Mouse (Mus musculus) embryonic fibroblast, embryonic 13.5 days (primary cell): ENCODE measurements around the gene Tas2r144. TPM values are rescaled to one million over a fixed set of nuclear protein-coding genes. Genes with fewer than 3 reads are reported as not detected.

Experiments used
- H3K27ac ChIP-seq: 2 replicates; pipeline ENCODE4 v1.5.1; 2012; ENCODE audit warnings: low read length, control low read depth, inconsistent platforms; ENCODE audit not compliant: insufficient read depth
- H3K4me1 ChIP-seq: 2 replicates; pipeline ENCODE4 v1.6.1; 2011; ENCODE audit warnings: low read length; ENCODE audit not compliant: control insufficient read depth, insufficient read depth
- H3K4me3 ChIP-seq: 2 replicates; pipeline ENCODE4 v1.5.1; 2011; ENCODE audit warnings: mild to moderate bottlenecking, control low read depth, low read length; ENCODE audit not compliant: insufficient read depth
- CTCF ChIP-seq: IDR thresholded peaks from 2 replicates; pipeline ENCODE4 v1.5.1; 2011; ENCODE audit warnings: mild to moderate bottlenecking, control low read depth, low read length, moderate library complexity, borderline replicate concordance; ENCODE audit not compliant: insufficient read depth
- POLR2A ChIP-seq: IDR thresholded peaks from 2 replicates; pipeline ENCODE4 v1.6.1; 2011; ENCODE audit warnings: low read depth, mild to moderate bottlenecking, control low read depth, low read length, moderate library complexity
- polyA plus RNA-seq: library from polyadenylated mRNA; stranded (reverse); fragments of >200 nt; gene quantifications from 2 replicates; pipeline ENCODE4 v1.2.4, GENCODE M21; 2011; ENCODE audit warnings: low read depth; ENCODE audit not compliant: missing spikeins, insufficient read length

Gene Tas2r144
- polyA plus RNA-seq, 1 experiment: not detected

DNA sequence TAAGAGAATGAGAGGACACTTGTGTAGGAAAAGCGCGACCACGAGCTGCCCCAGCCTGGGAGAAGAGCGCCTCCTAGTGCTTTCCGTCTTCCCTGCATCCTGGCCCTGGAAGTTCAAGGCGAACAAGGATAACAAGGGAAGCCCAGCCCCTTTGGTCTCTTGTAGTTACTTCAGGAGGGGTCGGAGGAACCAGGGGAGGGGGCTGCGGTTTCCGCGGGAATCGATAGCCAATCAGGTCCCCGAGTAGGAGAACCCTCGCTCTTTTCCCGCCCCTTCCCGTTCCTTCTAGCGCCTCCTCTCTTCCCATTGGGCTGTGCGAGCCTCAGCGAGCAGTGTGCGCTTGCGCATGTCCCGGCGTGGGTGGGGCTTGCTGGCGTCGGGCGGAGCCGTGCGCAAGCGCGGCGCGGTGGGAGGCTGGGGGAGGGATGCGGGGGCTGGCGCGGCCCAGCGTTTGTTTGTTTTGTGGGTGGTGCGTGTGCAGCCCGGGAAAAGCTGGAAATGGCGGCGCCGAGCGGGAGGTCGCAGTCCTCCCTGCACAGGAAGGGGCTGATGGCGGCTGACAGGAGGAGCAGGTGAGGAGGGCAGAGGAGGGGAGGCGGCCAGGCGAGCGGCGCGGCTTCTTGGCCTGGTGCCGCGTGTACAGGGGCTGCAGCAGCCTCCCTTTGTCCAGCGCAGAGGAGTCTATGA, 49.6 kb downstream of the Tas2r144 start, which contains the start of gene Casp2:
Gene Casp2 (plus strand): TSS at position 360 of the 687 bp plus-strand sequence.
- no peaks in the 10 kb centered on the region for H3K4me1 ChIP-seq
- peak within 1 kb of the TSS; percentile 86 for H3K4me3 ChIP-seq
- H3K27ac ChIP-seq: peak within 1 kb of the TSS; percentile 28
- TF ChIP-seq CTCF: peak; percentile 89
- peak; percentile 71 for TF ChIP-seq POLR2A

Other genes starting within 250 kb of the Tas2r144 start
- gene Sval3, start 247.2 kb upstream of the Tas2r144 start, polyA plus RNA-seq: not detected in 2 replicates
- not detected in 2 replicates for gene Sva, start 176.9 kb upstream of the Tas2r144 start, polyA plus RNA-seq
- not detected in 2 replicates for gene Tas2r139, start 74.4 kb upstream of the Tas2r144 start, polyA plus RNA-seq
- 6.2 and 8.6 TPM in 2 replicates for gene Gstk1, start 30.6 kb downstream of the Tas2r144 start, polyA plus RNA-seq
- not detected in 2 replicates for gene Tmem139, start 46.6 kb downstream of the Tas2r144 start, polyA plus RNA-seq
- 16.5 and 24.9 TPM in 2 replicates for gene Casp2, start 49.7 kb downstream of the Tas2r144 start, polyA plus RNA-seq
- 0.38 TPM in 1 of 2 replicates, not detected in the other for gene Clcn1, start 71.4 kb downstream of the Tas2r144 start, polyA plus RNA-seq
- gene Fam131b, start 109.3 kb downstream of the Tas2r144 start, polyA plus RNA-seq: 5.7 and 6.7 TPM in 2 replicates
- gene Zyx, start 134.3 kb downstream of the Tas2r144 start, polyA plus RNA-seq: 250 and 305 TPM in 2 replicates
- gene Epha1, start 157.9 kb downstream of the Tas2r144 start, polyA plus RNA-seq: 2.1 and 5.2 TPM in 2 replicates
- gene Tas2r143, start 184.9 kb downstream of the Tas2r144 start, polyA plus RNA-seq: not detected in 2 replicates
- gene Tas2r135, start 190.1 kb downstream of the Tas2r144 start, polyA plus RNA-seq: not detected in 2 replicates
- not detected in 2 replicates for gene Tas2r126, start 219.2 kb downstream of the Tas2r144 start, polyA plus RNA-seq
- not detected in 2 replicates for gene Olfr458, start 249.9 kb downstream of the Tas2r144 start, polyA plus RNA-seq